Mouse (Mus musculus) retina, embryonic 14.5 days (tissue): Measurements from ENCODE around the gene Pgm2l1.
A peak's percentile ranks its signal among the peaks of the same experiment; 100 is the strongest.

Source experiments
- DNase-seq: peaks from one replicate; pipeline ENCODE4 v3.0.0-alpha.2; 2015; ENCODE audit warnings: low spot score

Gene Pgm2l1

GRCm38 (mm10) chr7:100296699-100297098 is 69.5 kb downstream of the Pgm2l1 start:
- no peak for DNase-seq

- no peak for DNase-seq
Measured at GRCm38 (mm10) chr7:100298861-100299510, 71.8 kb downstream of the Pgm2l1 start.

GRCm38 (mm10) chr7:100301390-100301789 is 74.2 kb downstream of the Pgm2l1 start:
- DNase-seq: no peak

GRCm38 (mm10) chr7:100302316-100302715 is 75.1 kb downstream of the Pgm2l1 start:
- no peak for DNase-seq

- DNase-seq: no peak
Measured at GRCm38 (mm10) chr7:100305894-100306293, 78.7 kb downstream of the Pgm2l1 start.

GRCm38 (mm10) chr7:100307872-100308653 is 80.9 kb downstream of the Pgm2l1 start:
- DNase-seq: peak; percentile 56

GRCm38 (mm10) chr7:100309216-100309615 is 82.0 kb downstream of the Pgm2l1 start:
- no peak for DNase-seq

GRCm38 (mm10) chr7:100309679-100310078 is 82.5 kb downstream of the Pgm2l1 start:
- DNase-seq: no peak

GRCm38 (mm10) chr7:100310290-100310689 is 83.1 kb downstream of the Pgm2l1 start:
- no peak for DNase-seq

- DNase-seq: no peak
Measured at GRCm38 (mm10) chr7:100312716-100313115, 85.5 kb downstream of the Pgm2l1 start.

- DNase-seq: no peak
Measured at GRCm38 (mm10) chr7:100316924-100317323, 89.7 kb downstream of the Pgm2l1 start.

- no peak for DNase-seq
Measured at GRCm38 (mm10) chr7:100317534-100317933, 90.3 kb downstream of the Pgm2l1 start.

- no peak for DNase-seq
Measured at GRCm38 (mm10) chr7:100323721-100324120, 96.5 kb downstream of the Pgm2l1 start.

GRCm38 (mm10) chr7:100325482-100325881 is 98.3 kb downstream of the Pgm2l1 start:
- peak; percentile 50 for DNase-seq

- no peak for DNase-seq
Measured at GRCm38 (mm10) chr7:100327514-100327913, 100.3 kb downstream of the Pgm2l1 start.
